In the genomic region with DNA sequence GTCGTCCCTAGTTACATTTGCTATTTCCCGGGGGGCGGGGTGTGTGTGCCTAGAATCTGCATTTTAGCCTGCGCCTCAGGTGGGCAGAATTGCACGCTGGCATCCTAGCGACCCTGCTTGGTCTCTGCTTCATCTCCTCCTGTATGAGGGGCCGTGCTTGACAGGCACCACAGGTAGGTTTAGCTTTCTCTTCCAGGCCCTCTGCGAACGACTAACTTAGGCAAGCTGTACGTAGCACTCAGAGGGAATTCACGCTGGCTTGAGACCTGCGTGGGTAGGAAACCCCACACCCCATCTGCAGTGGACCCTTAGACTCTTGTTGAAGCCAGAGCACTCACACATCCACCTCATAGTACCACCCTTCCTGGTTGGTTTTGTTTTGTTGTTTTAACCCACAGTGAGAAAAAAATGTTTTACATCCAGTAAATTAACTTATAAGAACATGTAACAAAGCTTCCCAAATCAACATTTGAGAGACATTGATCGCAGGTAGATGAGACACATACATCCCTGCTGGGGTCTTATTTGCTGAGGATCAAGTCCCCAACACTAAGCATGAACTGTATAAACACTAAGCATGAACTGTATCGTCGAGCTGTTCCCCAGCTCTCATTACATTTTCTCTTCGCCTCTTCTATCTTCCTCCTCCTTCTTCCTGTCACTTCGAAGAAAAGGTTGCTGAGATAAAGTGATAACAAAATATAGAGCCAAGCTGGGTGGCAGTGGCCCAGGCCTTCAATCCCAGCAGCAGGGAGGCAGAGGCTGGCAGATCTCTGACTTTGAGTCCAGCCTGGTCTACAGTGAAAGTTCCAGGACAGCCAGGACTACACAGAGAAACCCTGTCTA, we compare ENCODE assay signal across 8 mouse cellular contexts. TPM values are rescaled to one million over a fixed set of nuclear protein-coding genes. Genes with fewer than 3 reads are reported as not detected.
DNase-seq lines count a peak whose midpoint lies in the region; ATAC-seq lines count a peak whose summit lies in the region.

No protein-coding gene starts in this region.

- no peaks in the 10 kb centered on the region for H3K36me3 ChIP-seq in kidney, embryonic 14.5 days (ENCODE audit: control insufficient read depth, insufficient read depth, low read length)
- H3K36me3 ChIP-seq in hindbrain, embryonic 14.5 days (replicated peaks; ENCODE audit: control insufficient read depth, insufficient read depth), result no peaks in the 10 kb centered on the region
- no peaks in the 10 kb centered on the region for H3K36me3 ChIP-seq in midbrain, embryonic 16.5 days (ENCODE audit: control insufficient read depth, insufficient read depth, low read length)

- peaks cover 18% of the 10 kb centered on the region for H3K4me1 ChIP-seq in kidney, embryonic 14.5 days (ENCODE audit: control insufficient read depth, insufficient read depth, low read length)
- H3K4me1 ChIP-seq in brown adipose tissue, adult 24 weeks (ENCODE audit: control insufficient read depth, insufficient read depth, insufficient read length, low read length), result peaks cover 19% of the 10 kb centered on the region
- H3K4me1 ChIP-seq in hindbrain, embryonic 14.5 days (replicated peaks; ENCODE audit: control insufficient read depth, insufficient read depth, low read length), result peaks cover 18% of the 10 kb centered on the region
- H3K4me1 ChIP-seq in midbrain, embryonic 16.5 days (ENCODE audit: control insufficient read depth, insufficient read depth, low read length), result peaks cover 25% of the 10 kb centered on the region

- intact Hi-C loops in left cerebral cortex, postnatal 10 days (cut with DNase I), result no loop called here

- peak overlapping the region; percentile 76 for H3K9ac ChIP-seq in kidney, embryonic 14.5 days (ENCODE audit: low read depth, low read length)
- H3K9ac ChIP-seq in hindbrain, embryonic 14.5 days, result peak overlapping the region; percentile 61
- H3K9ac ChIP-seq in midbrain, embryonic 16.5 days (ENCODE audit: low read depth, low read length), result peak overlapping the region; percentile 76

- no peaks in the 10 kb centered on the region for H3K9me3 ChIP-seq in kidney, embryonic 14.5 days (ENCODE audit: control insufficient read depth, low read length)
- no peaks in the 10 kb centered on the region for H3K9me3 ChIP-seq in hindbrain, embryonic 14.5 days (ENCODE audit: control insufficient read depth, low read length)
- no peaks in the 10 kb centered on the region for H3K9me3 ChIP-seq in midbrain, embryonic 16.5 days (replicated peaks; ENCODE audit: control insufficient read depth, low read length, poor library complexity, severe bottlenecking)

- WGBS in kidney, embryonic 14.5 days, result 26% methylated on average over 17 of the region's 17 CpGs
- WGBS in hindbrain, embryonic 14.5 days, result 34% methylated on average over 17 of the region's 17 CpGs
- WGBS in midbrain, embryonic 16.5 days, result 34% methylated on average over 17 of the region's 17 CpGs

- peak overlapping the region; percentile 30; the same call in 1 of the 2 replicates for H3K27ac ChIP-seq in kidney, embryonic 14.5 days (ENCODE audit: low read depth, low read length)
- peak overlapping the region; percentile 84 for H3K27ac ChIP-seq in brown adipose tissue, adult 24 weeks (replicated peaks; ENCODE audit: low read depth, low read length)
- peak overlapping the region; percentile 79 for H3K27ac ChIP-seq in hindbrain, embryonic 14.5 days
- H3K27ac ChIP-seq in midbrain, embryonic 16.5 days (ENCODE audit: low read length), result peak overlapping the region; percentile 86

- H3K4me3 ChIP-seq in kidney, embryonic 14.5 days (ENCODE audit: low read length), result peak overlapping the region; percentile 43
- H3K4me3 ChIP-seq in brown adipose tissue, adult 24 weeks (ENCODE audit: insufficient read depth, low read depth, low read length), result peak overlapping the region; percentile 83
- H3K4me3 ChIP-seq in hindbrain, embryonic 14.5 days (replicated peaks; ENCODE audit: low read length), result peak overlapping the region; percentile 46
- H3K4me3 ChIP-seq in midbrain, embryonic 16.5 days (ENCODE audit: low read depth, low read length), result peak overlapping the region; percentile 64

- no peak for ATAC-seq in kidney, embryonic 14.5 days (ENCODE audit: low FRiP score, low TSS enrichment)
- ATAC-seq in hindbrain, embryonic 14.5 days (ENCODE audit: low FRiP score), result no peak
- no peak; the same call in 1 of the 2 replicates for ATAC-seq in midbrain, embryonic 16.5 days

- no peaks in the 10 kb centered on the region for H3K27me3 ChIP-seq in kidney, embryonic 14.5 days (ENCODE audit: control insufficient read depth, insufficient read depth, low read length)
- no peaks in the 10 kb centered on the region for H3K27me3 ChIP-seq in hindbrain, embryonic 14.5 days (ENCODE audit: control insufficient read depth, insufficient read depth, low read length)
- H3K27me3 ChIP-seq in midbrain, embryonic 16.5 days (ENCODE audit: control insufficient read depth, insufficient read depth, low read depth, low read length), result no peaks in the 10 kb centered on the region

- no peak for DNase-seq in kidney, adult 9 months
- no peak for DNase-seq in hindbrain, embryonic 14.5 days (ENCODE audit: low spot score)
- no peak for DNase-seq in embryo, embryonic 11 days
- DNase-seq in left cerebral cortex, postnatal 10 days (ENCODE audit: extremely low spot score in 1 of 2, low spot score in 2 of 2), result no peak
- DNase-seq in spleen, adult 12 weeks (ENCODE audit: low spot score), result no peak

- H3K4me2 ChIP-seq in kidney, embryonic 14.5 days (replicated peaks; ENCODE audit: low read depth, low read length), result peak overlapping the region; percentile 83
- H3K4me2 ChIP-seq in hindbrain, embryonic 14.5 days (replicated peaks), result peak overlapping the region; percentile 80
- H3K4me2 ChIP-seq in midbrain, embryonic 16.5 days (ENCODE audit: low read length), result peak overlapping the region; percentile 91

RNA-seq across cellular contexts. Expression of gene Sp2, which starts 4.1 kb away (rescaled TPM):
- polyA plus RNA-seq in kidney, embryonic 14.5 days (2014; fragmentation: Nextera tagmentation; extraction: Ambion mirVana), result 13.3 and 23.9 TPM in 2 replicates
- polyA plus RNA-seq in brown adipose tissue, adult 24 weeks (2012; ENCODE audit: insufficient read depth, insufficient read length, missing spikeins), result 11.8 and 13.1 TPM in 2 replicates
- polyA plus RNA-seq in hindbrain, embryonic 14.5 days (2014; fragmentation: Nextera tagmentation; extraction: Ambion mirVana), result 14.4 and 14.9 TPM in 2 replicates
- polyA plus RNA-seq in midbrain, embryonic 16.5 days (2015; fragmentation: Nextera tagmentation; extraction: Ambion mirVana), result 15.4 and 16.8 TPM in 2 replicates
- total RNA-seq in left cerebral cortex, postnatal 10 days (2021), result 10 to 100 TPM in 1 of 2 experiments, 1 to 10 TPM in 1; 9.9 to 10.7 TPM

RNA-seq across cellular contexts. Expression of gene Sp6, which starts 34.6 kb away (rescaled TPM):
- 0.57 and 0.60 TPM in 2 replicates for polyA plus RNA-seq in kidney, embryonic 14.5 days (2014; fragmentation: Nextera tagmentation; extraction: Ambion mirVana)
- not detected in 2 replicates for polyA plus RNA-seq in brown adipose tissue, adult 24 weeks (2012; ENCODE audit: insufficient read depth, insufficient read length, missing spikeins)
- 0.09 and 0.16 TPM in 2 replicates for polyA plus RNA-seq in hindbrain, embryonic 14.5 days (2014; fragmentation: Nextera tagmentation; extraction: Ambion mirVana)
- polyA plus RNA-seq in midbrain, embryonic 16.5 days (2015; fragmentation: Nextera tagmentation; extraction: Ambion mirVana), result 0.26 and 0.35 TPM in 2 replicates
- total RNA-seq in left cerebral cortex, postnatal 10 days (2021), result 1 to 10 TPM; 2.3 to 3.1 TPM

RNA-seq across cellular contexts. Expression of gene Pnpo, which starts 34.8 kb away (rescaled TPM):
- 17.3 and 28.0 TPM in 2 replicates for polyA plus RNA-seq in kidney, embryonic 14.5 days (2014; fragmentation: Nextera tagmentation; extraction: Ambion mirVana)
- 19.8 and 25.7 TPM in 2 replicates for polyA plus RNA-seq in brown adipose tissue, adult 24 weeks (2012; ENCODE audit: insufficient read depth, insufficient read length, missing spikeins)
- 27.5 and 28.9 TPM in 2 replicates for polyA plus RNA-seq in hindbrain, embryonic 14.5 days (2014; fragmentation: Nextera tagmentation; extraction: Ambion mirVana)
- polyA plus RNA-seq in midbrain, embryonic 16.5 days (2015; fragmentation: Nextera tagmentation; extraction: Ambion mirVana), result 32.2 and 32.5 TPM in 2 replicates
- 10 to 100 TPM; 30.9 to 32.6 TPM for total RNA-seq in left cerebral cortex, postnatal 10 days (2021)

RNA-seq across cellular contexts. Expression of gene Prr15l, which starts 50.7 kb away (rescaled TPM):
- polyA plus RNA-seq in kidney, embryonic 14.5 days (2014; fragmentation: Nextera tagmentation; extraction: Ambion mirVana), result 33.7 and 36.3 TPM in 2 replicates
- not detected in 2 replicates for polyA plus RNA-seq in brown adipose tissue, adult 24 weeks (2012; ENCODE audit: insufficient read depth, insufficient read length, missing spikeins)
- polyA plus RNA-seq in hindbrain, embryonic 14.5 days (2014; fragmentation: Nextera tagmentation; extraction: Ambion mirVana), result 0.16 TPM in 2 replicates
- polyA plus RNA-seq in midbrain, embryonic 16.5 days (2015; fragmentation: Nextera tagmentation; extraction: Ambion mirVana), result 0.24 and 0.51 TPM in 2 replicates
- not detected for total RNA-seq in left cerebral cortex, postnatal 10 days (2021)

RNA-seq across cellular contexts. Expression of gene Scrn2, which starts 51.1 kb away (rescaled TPM):
- polyA plus RNA-seq in kidney, embryonic 14.5 days (2014; fragmentation: Nextera tagmentation; extraction: Ambion mirVana), result 24.4 and 29.9 TPM in 2 replicates
- polyA plus RNA-seq in brown adipose tissue, adult 24 weeks (2012; ENCODE audit: insufficient read depth, insufficient read length, missing spikeins), result 13.1 and 13.4 TPM in 2 replicates
- polyA plus RNA-seq in hindbrain, embryonic 14.5 days (2014; fragmentation: Nextera tagmentation; extraction: Ambion mirVana), result 11.5 and 12.7 TPM in 2 replicates
- 13.7 and 16.7 TPM in 2 replicates for polyA plus RNA-seq in midbrain, embryonic 16.5 days (2015; fragmentation: Nextera tagmentation; extraction: Ambion mirVana)
- total RNA-seq in left cerebral cortex, postnatal 10 days (2021), result 1 to 10 TPM; 3.9 to 4.2 TPM

Comparison
In these comparisons a context has a peak if more than half of its experiments do, and no peak if none do; other contexts are left out.
1. H3K27ac ChIP-seq: peak in every context shown above with its lines; median percentile 86 in midbrain, embryonic 16.5 days; 84 in brown adipose tissue, adult 24 weeks; 79 in hindbrain, embryonic 14.5 days; 30 in kidney, embryonic 14.5 days.